Mouse (Mus musculus) midbrain, embryonic 14.5 days (tissue): ENCODE results near the gene Fli1. TPM values are rescaled to one million over a fixed set of nuclear protein-coding genes. Genes with fewer than 3 reads are reported as not detected.

Experiments used
- ATAC-seq: fragments of 200-750 bp; cut with Nextera tagmentation; 2 replicates; pipeline ENCODE4 v1.8.0; 2017; ENCODE audit warnings: moderate number of reproducible peaks, moderate library complexity; ENCODE audit not compliant: low FRiP score, low TSS enrichment
- DNase-seq: peaks from one replicate; pipeline ENCODE4 v3.0.0-alpha.2; 2015
- H3K27ac ChIP-seq: fragments of 300-500 bp; sonication (generic); replicated peaks from 2 replicates; pipeline ENCODE4 v1.5.1; 2014; ENCODE audit warnings: mild to moderate bottlenecking, low read depth, low read length, moderate library complexity
- H3K27me3 ChIP-seq: fragments of 300-500 bp; sonication (generic); 2 replicates; pipeline ENCODE4 v1.6.1; 2014; ENCODE audit warnings: low read length, control low read depth, mixed read lengths; ENCODE audit not compliant: control insufficient read depth, insufficient read depth
- H3K36me3 ChIP-seq: fragments of 300-500 bp; sonication (generic); 2 replicates; pipeline ENCODE4 v1.6.1; 2014; ENCODE audit warnings: low read length, control low read depth; ENCODE audit not compliant: control insufficient read depth, insufficient read depth
- H3K4me1 ChIP-seq: fragments of 300-500 bp; sonication (generic); 2 replicates; pipeline ENCODE4 v1.6.1; 2014; ENCODE audit warnings: mild to moderate bottlenecking, antibody characterized with exemption, low read length, control low read depth; ENCODE audit not compliant: control insufficient read depth, insufficient read depth
- H3K4me2 ChIP-seq: fragments of 300-500 bp; sonication (generic); 2 replicates; pipeline ENCODE4 v1.6.1; 2014; ENCODE audit warnings: mild to moderate bottlenecking, low read length, moderate library complexity
- H3K4me3 ChIP-seq: fragments of 300-500 bp; sonication (generic); replicated peaks from 2 replicates; pipeline ENCODE4 v1.5.1; 2014; ENCODE audit warnings: low read depth, low read length
- H3K9ac ChIP-seq: fragments of 300-500 bp; sonication (generic); replicated peaks from 2 replicates; pipeline ENCODE4 v1.6.1; 2014; ENCODE audit warnings: mild to moderate bottlenecking, low read length, moderate library complexity
- H3K9me3 ChIP-seq: fragments of 300-500 bp; sonication (generic); 2 replicates; pipeline ENCODE4 v1.6.1; 2016; ENCODE audit warnings: low read length, control low read depth, mixed read lengths; ENCODE audit not compliant: control insufficient read depth
- WGBS: fragments of 180-500 bp; shearing (Covaris S2); extraction: QIAGEN DNeasy Blood & Tissue Kit; methylation state at CpG from one replicate; pipeline ENCODE4 v1.1.7; 2014; 5-methylcytosine and 5-hydroxymethylcytosine counted together
- polyA plus RNA-seq: library from polyadenylated mRNA; unstranded; fragments of >200 nt; fragmentation: Nextera tagmentation; extraction: Ambion mirVana; gene quantifications from 2 replicates; pipeline ENCODE4 v1.2.1, GENCODE M21; 2014

Gene Fli1
- polyA plus RNA-seq, 1 experiment from 2014 or later, result 7.9 TPM

DNA sequence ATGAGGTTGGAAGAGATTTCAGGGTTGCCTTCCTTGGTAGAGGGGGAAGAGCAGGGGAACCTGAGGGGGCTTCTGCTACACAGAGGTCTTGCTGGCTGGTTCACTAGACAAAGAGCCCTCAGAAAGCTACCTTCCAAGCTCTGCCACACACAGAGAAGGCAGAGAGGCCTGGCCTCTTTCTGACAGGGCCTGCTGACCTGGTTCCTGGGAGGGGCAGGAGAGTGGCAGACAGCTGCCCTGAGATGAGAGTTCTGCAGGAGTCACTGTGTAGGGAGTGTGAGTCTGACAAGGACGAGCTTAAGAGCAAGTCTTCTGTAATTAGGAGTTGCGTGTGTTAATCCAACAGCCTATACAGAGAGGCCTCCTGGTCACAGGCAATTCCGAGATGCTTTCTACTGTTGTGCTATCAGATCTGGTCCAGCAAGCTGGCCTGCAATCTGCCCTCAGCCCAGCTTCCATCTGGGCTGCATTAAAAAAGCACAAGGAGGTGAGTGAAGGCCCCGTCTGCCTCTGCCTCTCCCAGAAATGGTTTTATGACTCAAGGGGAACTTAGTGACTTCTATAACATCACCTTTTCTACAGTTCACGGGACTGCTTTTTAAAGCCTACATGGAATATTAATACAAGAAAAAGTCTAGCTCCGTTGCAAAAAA lies 28.1 kb downstream of the Fli1 start:
- WGBS, result 71% methylated on average over 6 of the region's 6 CpGs
- H3K27me3 ChIP-seq, result no peaks in the 10 kb centered on the region
- no peak for ATAC-seq
- no peak overlapping the region for H3K27ac ChIP-seq
- no peak overlapping the region for H3K9ac ChIP-seq
- H3K4me2 ChIP-seq, result no peak overlapping the region
- H3K36me3 ChIP-seq, result no peaks in the 10 kb centered on the region
- peaks cover 4% of the 10 kb centered on the region; the same call in 1 of the 2 replicates for H3K4me1 ChIP-seq
- no peak overlapping the region for H3K4me3 ChIP-seq
- H3K9me3 ChIP-seq, result no peaks in the 10 kb centered on the region
- DNase-seq, result no peak

DNA sequence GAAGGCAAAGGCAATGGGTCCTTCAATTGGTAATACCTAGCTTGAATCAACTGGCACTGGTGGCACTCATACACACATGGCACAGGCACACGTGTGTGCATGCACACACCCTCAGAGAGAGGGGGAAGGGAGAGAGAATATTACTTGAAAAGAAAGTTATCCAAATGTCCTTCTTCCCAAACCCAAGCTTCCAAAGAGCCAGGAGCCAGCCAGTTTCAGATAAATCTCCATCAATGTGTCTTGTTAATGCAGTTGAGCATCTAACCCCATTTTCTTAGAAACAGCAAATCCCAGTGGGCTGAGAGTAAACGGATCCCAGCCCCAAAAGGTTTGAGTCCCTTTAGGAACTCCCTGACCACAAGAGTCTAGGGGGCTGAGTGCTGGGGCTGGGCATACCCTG lies 29.2 kb downstream of the Fli1 start:
- H3K9ac ChIP-seq, result no peak overlapping the region
- 77% methylated on average over 2 of the region's 2 CpGs for WGBS
- no peak overlapping the region for H3K4me2 ChIP-seq
- no peaks in the 10 kb centered on the region for H3K27me3 ChIP-seq
- ATAC-seq (no peak), DNase-seq (no peak)
- no peak overlapping the region for H3K4me3 ChIP-seq
- H3K36me3 ChIP-seq, result no peaks in the 10 kb centered on the region
- peaks cover 4% of the 10 kb centered on the region; the same call in 1 of the 2 replicates for H3K4me1 ChIP-seq
- no peaks in the 10 kb centered on the region for H3K9me3 ChIP-seq
- no peak overlapping the region for H3K27ac ChIP-seq

DNA sequence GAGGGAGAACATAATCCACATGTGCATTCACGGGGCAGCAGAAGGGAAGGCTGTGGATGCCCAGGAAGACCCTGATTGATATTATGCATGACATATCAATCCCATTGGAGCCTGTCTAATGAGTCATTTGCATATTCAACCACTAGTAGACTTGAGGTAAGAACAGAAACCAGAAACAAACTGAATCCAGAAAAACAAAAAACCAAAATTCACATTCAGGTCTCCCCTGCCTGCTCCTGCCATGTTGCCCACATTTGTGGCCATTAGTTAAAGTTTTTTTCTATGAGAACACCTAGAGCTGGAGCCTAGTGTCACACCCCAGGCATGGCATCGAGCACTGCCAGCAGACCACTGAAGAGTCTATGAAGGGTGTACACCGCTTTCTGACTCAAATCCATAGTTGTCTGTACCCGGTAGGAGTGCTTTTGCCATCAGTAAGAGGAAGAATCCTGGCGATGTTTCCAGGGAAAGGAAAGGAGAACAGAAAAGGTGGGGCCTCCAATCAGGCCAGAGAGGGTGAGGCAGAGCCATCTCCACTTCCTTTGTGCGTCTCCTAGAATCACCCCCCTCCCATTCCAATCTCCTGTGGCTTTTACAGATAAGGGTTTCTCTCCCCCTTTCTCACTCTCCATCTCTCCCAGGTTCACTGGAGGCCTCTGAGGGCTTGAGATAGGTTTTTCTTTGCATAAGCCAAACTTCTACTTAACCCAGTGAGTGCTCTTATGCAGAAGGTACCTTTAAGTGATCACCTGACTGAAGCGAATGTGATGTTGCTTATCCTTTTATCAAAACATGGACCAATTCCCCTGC lies 32.0 kb downstream of the Fli1 start:
- 87% methylated on average over 7 of the region's 7 CpGs for WGBS
- H3K9me3 ChIP-seq, result no peaks in the 10 kb centered on the region
- no peak overlapping the region for H3K4me2 ChIP-seq
- no peak overlapping the region for H3K9ac ChIP-seq
- no peak overlapping the region for H3K27ac ChIP-seq
- peaks cover 4% of the 10 kb centered on the region; the same call in 1 of the 2 replicates for H3K4me1 ChIP-seq
- no peaks in the 10 kb centered on the region for H3K27me3 ChIP-seq
- DNase-seq (no peak), ATAC-seq (no peak)
- H3K36me3 ChIP-seq, result no peaks in the 10 kb centered on the region
- no peak overlapping the region for H3K4me3 ChIP-seq

DNA sequence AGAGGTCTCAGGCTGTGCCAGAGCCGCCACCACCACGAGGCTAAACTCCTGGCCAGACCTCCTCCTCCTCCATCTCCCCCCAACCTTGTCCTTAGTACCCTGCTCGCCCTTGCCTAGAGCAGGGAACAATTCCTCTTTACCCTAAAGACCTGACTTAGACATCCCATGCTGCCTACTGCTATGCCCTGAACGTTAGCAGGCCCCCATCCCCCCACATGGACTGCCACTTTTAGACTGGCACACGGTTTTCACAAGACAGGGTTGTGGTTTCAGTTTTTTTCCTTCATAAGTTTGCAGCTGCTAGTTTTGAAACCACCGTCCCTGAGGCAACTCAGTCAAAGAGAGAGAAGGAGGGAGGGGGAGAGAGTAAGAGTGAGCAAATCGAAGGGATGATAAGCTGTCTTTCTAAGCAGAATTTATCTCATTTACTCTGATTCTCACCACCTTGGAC lies 32.9 kb downstream of the Fli1 start:
- Histone ChIP-seq H3K4me2 (no peak overlapping the region), H3K4me3 (no peak overlapping the region), H3K36me3 (no peaks in the 10 kb centered on the region), H3K9me3 (no peaks in the 10 kb centered on the region), H3K9ac (no peak overlapping the region), H3K27ac (no peak overlapping the region), H3K27me3 (no peaks in the 10 kb centered on the region), H3K4me1 (peaks cover 4% of the 10 kb centered on the region; the same call in 1 of the 2 replicates)
- DNase-seq (no peak), ATAC-seq (no peak)
- 67% methylated on average over 7 of the region's 7 CpGs for WGBS

DNA sequence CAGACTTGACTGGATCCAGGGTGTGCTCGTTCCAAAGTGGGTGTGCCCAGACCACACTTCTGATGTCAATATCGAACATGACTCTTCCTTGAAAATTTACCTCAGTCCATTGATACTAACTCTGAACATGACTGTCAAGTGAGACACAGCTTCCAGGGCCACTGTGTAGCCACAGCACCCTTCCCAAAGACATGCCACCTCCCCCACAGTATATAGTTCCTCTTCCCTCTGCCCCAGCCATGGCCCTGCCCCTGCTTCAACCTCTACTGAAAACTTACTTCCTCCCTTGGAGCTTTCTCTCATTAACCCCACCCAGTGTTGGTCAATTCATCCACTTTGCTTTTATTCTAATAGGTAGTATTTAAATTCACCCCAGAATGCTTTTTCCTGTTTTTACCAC lies 34.0 kb downstream of the Fli1 start:
- ATAC-seq (no peak), DNase-seq (no peak)
- Histone ChIP-seq H3K4me3 (no peak overlapping the region), H3K4me1 (no peaks in the 10 kb centered on the region), H3K9me3 (no peaks in the 10 kb centered on the region), H3K4me2 (no peak overlapping the region), H3K9ac (no peak overlapping the region), H3K27ac (no peak overlapping the region), H3K36me3 (no peaks in the 10 kb centered on the region), H3K27me3 (no peaks in the 10 kb centered on the region)
- WGBS, result 92% methylated on average over 2 of the region's 2 CpGs

DNA sequence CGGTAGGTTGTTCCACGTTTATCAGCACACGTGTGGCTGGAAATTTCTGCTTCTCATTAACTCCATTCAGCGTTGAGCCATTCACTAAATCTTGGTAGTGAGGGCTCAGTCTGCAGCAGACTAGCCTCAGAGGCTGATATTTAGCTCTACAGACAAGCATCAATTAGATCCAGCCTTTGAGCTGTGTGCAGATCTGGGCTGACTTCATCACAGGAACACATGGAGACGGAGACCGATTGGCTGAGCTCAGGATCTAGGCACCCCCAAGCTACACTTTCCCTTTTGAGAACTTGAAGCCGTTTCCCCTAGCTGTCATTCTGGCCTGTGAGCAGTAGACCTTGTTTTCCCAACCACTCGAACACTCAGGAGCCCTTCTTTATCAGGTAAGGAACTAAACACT lies 34.5 kb downstream of the Fli1 start:
- no peaks in the 10 kb centered on the region for H3K36me3 ChIP-seq
- no peaks in the 10 kb centered on the region for H3K4me1 ChIP-seq
- H3K9ac ChIP-seq, result no peak overlapping the region
- 81% methylated on average over 8 of the region's 8 CpGs for WGBS
- H3K9me3 ChIP-seq, result no peaks in the 10 kb centered on the region
- no peaks in the 10 kb centered on the region for H3K27me3 ChIP-seq
- no peak overlapping the region for H3K4me2 ChIP-seq
- no peak overlapping the region for H3K27ac ChIP-seq
- ATAC-seq (no peak), DNase-seq (no peak)
- H3K4me3 ChIP-seq, result no peak overlapping the region

DNA sequence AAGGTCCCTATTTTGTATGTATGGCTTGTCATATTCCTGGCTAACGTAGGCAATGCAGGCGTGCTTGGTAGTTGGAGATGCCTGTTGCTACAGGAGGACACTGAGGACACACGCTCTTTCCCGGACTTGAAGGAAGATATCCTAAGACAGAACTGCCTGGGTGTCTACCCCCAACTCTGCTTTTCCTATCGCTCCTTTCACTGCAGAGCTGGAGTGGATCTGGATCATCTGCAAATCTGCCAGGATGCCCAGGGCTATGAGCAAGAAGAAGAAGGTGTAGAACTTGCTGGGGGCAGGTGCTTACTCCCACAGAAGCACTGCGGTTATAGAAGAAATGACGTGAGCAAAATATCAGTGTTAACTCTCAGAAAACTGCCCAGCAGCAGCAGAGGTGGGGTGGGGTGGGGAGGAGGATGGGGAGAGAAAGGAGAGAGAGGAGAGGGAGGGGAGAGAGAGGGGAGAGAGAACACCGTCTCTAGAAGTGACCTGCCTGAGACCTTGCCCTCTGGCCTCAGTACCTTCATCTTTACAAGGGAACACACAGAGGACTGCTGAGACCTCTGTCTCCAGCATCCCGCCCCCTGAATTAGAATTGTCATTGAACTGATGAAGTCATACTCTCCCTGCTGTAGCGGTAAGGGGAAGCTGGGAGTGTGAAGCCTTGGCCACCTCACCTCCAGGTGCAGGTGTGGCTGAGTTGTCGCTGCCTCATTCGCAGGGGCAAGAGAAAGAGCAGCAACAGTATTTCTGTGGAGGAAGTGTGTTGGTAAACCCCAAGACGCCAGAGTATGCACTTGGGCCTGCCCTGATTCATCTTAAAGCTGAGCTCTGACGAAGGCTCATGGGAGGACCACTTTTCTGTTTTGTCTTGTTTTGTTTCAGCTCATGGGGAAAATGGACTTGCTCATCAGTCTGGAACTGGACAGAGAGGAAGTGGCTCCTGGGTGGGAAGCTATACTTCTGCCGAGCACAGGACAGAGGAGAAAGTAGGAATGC lies 35.5 kb downstream of the Fli1 start:
- 72% methylated on average over 15 of the region's 15 CpGs for WGBS
- Histone ChIP-seq H3K27me3 (no peaks in the 10 kb centered on the region), H3K4me2 (no peak overlapping the region), H3K27ac (no peak overlapping the region), H3K9ac (no peak overlapping the region), H3K4me1 (no peaks in the 10 kb centered on the region), H3K36me3 (no peaks in the 10 kb centered on the region), H3K4me3 (no peak overlapping the region), H3K9me3 (no peaks in the 10 kb centered on the region)
- DNase-seq, result no peak
- ATAC-seq, result no peak

DNA sequence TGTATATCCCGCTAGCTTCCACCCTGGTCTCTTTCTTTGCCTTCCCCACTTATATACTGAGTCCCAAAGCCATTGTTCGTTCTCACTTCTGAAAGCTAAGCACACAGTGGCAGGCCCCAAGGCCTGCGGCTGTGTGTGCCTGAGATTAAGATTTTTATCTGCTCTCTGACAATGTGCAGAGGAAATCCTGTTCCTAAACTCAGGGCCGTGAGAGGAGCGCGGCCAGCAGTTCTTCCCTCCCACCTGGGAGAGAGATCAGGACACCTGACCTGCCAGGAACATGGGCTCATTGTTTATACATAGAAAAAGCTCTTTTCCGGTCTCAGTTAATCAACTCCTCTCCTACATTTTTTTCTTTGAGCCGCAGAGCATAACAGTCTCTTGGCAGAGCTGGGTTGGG lies 36.5 kb downstream of the Fli1 start:
- H3K4me2 ChIP-seq, result no peak overlapping the region
- DNase-seq (peak; percentile 18), ATAC-seq (no peak)
- H3K4me3 ChIP-seq, result no peak overlapping the region
- no peaks in the 10 kb centered on the region for H3K4me1 ChIP-seq
- WGBS, result 44% methylated on average over 8 of the region's 8 CpGs
- no peaks in the 10 kb centered on the region for H3K27me3 ChIP-seq
- H3K27ac ChIP-seq, result no peak overlapping the region
- H3K9ac ChIP-seq, result no peak overlapping the region
- H3K36me3 ChIP-seq, result no peaks in the 10 kb centered on the region
- no peaks in the 10 kb centered on the region for H3K9me3 ChIP-seq
